11 mouse cellular contexts compared by ENCODE assay signal in the genomic region with DNA sequence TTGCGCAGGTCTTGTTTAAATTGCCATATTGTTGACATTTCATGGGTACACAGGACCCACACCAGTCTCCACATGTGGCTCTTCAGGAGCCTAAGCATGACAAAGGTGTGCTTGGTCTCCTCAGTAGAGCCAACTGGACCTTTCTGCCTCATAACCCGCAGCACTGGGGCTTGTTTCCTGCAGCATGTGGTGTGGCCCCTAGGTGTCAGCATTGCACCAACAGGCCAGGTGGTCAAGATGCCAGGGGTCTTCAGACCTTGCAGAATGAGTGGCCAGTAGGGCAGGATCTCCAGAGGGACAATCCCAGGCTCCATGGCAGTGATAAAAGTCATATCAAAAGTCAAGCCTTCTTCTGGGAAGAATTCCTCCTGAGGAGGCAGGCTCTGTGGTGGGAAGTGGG.
DNase-seq lines count a peak whose midpoint lies in the region; ATAC-seq and TF ChIP-seq lines count a peak whose summit lies in the region.
"Had no signal": no experiment of that assay in that cellular context is flagged by ENCODE, and none has a peak within 500 bp of the region (broad histone marks: within the 10 kb centered on the region; RNA-seq: fewer than 3 reads in every experiment).

No protein-coding gene starts in this region.

- H3K9me3 ChIP-seq in liver, embryonic 11.5 days (ENCODE audit: control insufficient read depth, low read length) = no peaks in the 10 kb centered on the region
- no peaks in the 10 kb centered on the region for H3K9me3 ChIP-seq in ES-Bruce4 (replicated peaks; ENCODE audit: control insufficient read depth, insufficient read depth, low read length, poor library complexity, severe bottlenecking)
- H3K9me3 ChIP-seq: hindbrain, embryonic 15.5 days had no signal

- H3K9ac ChIP-seq in liver, embryonic 11.5 days (ENCODE audit: low read depth, low read length) = no peak overlapping the region
- H3K9ac ChIP-seq in ES-Bruce4 (ENCODE audit: low read depth, poor library complexity, severe bottlenecking) = no peak overlapping the region
- H3K9ac ChIP-seq: hindbrain, embryonic 15.5 days had no signal

- TF ChIP-seq POLR2A in ES-Bruce4 (IDR thresholded peaks at IDR 0.05; ENCODE audit: insufficient read depth, low read length) = no peak

- no peak for TF ChIP-seq EP300 in ES-Bruce4 (IDR thresholded peaks at IDR 0.05; ENCODE audit: insufficient read depth, low read depth, low read length)

- no peak for ATAC-seq in liver, embryonic 11.5 days (replicated peaks; ENCODE audit: low FRiP score)
- ATAC-seq in erythroblast, adult 5-6 weeks (replicated peaks; ENCODE audit: low FRiP score, poor library complexity, severe bottlenecking) = no peak

- H3K27me3 ChIP-seq in liver, embryonic 11.5 days (replicated peaks; ENCODE audit: control insufficient read depth, insufficient read depth, low read length) = no peaks in the 10 kb centered on the region
- no peaks in the 10 kb centered on the region for H3K27me3 ChIP-seq in ES-Bruce4 (ENCODE audit: control insufficient read depth, insufficient read depth, low read length, poor library complexity, severe bottlenecking)
- H3K27me3 ChIP-seq: hindbrain, embryonic 15.5 days had no signal

- H3K36me3 ChIP-seq in liver, embryonic 11.5 days (ENCODE audit: control insufficient read depth, insufficient read depth, low read length) = no peaks in the 10 kb centered on the region
- H3K36me3 ChIP-seq in ES-Bruce4 (ENCODE audit: control insufficient read depth, insufficient read depth, low read length, poor library complexity, severe bottlenecking) = no peaks in the 10 kb centered on the region
- H3K36me3 ChIP-seq: hindbrain, embryonic 15.5 days had no signal

- H3K4me2 ChIP-seq in liver, embryonic 11.5 days = no peak overlapping the region
- H3K4me2 ChIP-seq: hindbrain, embryonic 15.5 days had no signal

- H3K4me1 ChIP-seq in liver, embryonic 11.5 days (replicated peaks; ENCODE audit: control insufficient read depth, insufficient read depth, low read length) = no peaks in the 10 kb centered on the region
- no peaks in the 10 kb centered on the region for H3K4me1 ChIP-seq in ES-Bruce4 (ENCODE audit: control insufficient read depth, insufficient read depth, low read length)
- H3K4me1 ChIP-seq: hindbrain, embryonic 15.5 days had no signal

- WGBS in liver, embryonic 11.5 days = 82% methylated on average over 2 of the region's 2 CpGs

- peak; percentile 8 to 20 for DNase-seq in heart, postnatal 10 days
- DNase-seq in heart, adult 8-10 months (ENCODE audit: low spot score) = no peak
- DNase-seq in liver = peak; percentile 7
- no peak for DNase-seq in liver, embryonic 11.5 days (ENCODE audit: low spot score)
- DNase-seq in embryo, embryonic 10.5 days (ENCODE audit: low spot score) = peak; percentile 53
- DNase-seq in right cerebral cortex, postnatal 36 days (ENCODE audit: low spot score in 2 of 2) = no peak
- DNase-seq: right cerebral cortex, postnatal 4 days had no signal

- intact Hi-C loops in heart, postnatal 10 days (cut with DNase I) = no loop called here

- H3K4me3 ChIP-seq in liver, embryonic 11.5 days (ENCODE audit: low read depth, low read length) = no peak overlapping the region
- no peak overlapping the region for H3K4me3 ChIP-seq in ES-Bruce4 (ENCODE audit: low read depth, low read length)
- H3K4me3 ChIP-seq: hindbrain, embryonic 15.5 days; myocyte had no signal

- TF ChIP-seq CTCF in ES-Bruce4 (IDR thresholded peaks at IDR 0.05; ENCODE audit: low read depth, low read length) = peak; percentile 53

- no peak overlapping the region for H3K27ac ChIP-seq in liver, embryonic 11.5 days (ENCODE audit: low read depth, low read length)
- no peak overlapping the region for H3K27ac ChIP-seq in ES-Bruce4 (ENCODE audit: insufficient read depth, low read length)
- H3K27ac ChIP-seq: hindbrain, embryonic 15.5 days had no signal

Comparison
In these comparisons a context has a peak if more than half of its experiments do, and no peak if none do; other contexts are left out.
1. DNase-seq: peak in heart, postnatal 10 days (2 of 2), liver (single experiment) and embryo, embryonic 10.5 days (single experiment); none in heart, adult 8-10 months (single experiment), liver, embryonic 11.5 days (single experiment) and right cerebral cortex, postnatal 36 days (0 of 2).